Mouse (Mus musculus): ENCODE measurements around the gene Xkr8. TPM values are rescaled to one million over a fixed set of nuclear protein-coding genes. Genes with fewer than 3 reads are reported as not detected.

The Xkr8 gene
- total RNA-seq, 2 experiments from 2014 or later = 2.1 to 2.7 TPM

Other genes starting within 250 kb of the Xkr8 start
- gene Sesn2, start 222.0 kb downstream of the Xkr8 start, total RNA-seq (2021) = 1 to 10 TPM; 2.5 to 3.3 TPM
- 100 to 1,000 TPM; 301 to 320 TPM for gene Atpif1, start 198.9 kb downstream of the Xkr8 start, total RNA-seq (2021)
- gene Dnajc8, start 197.0 kb downstream of the Xkr8 start, total RNA-seq (2021) = 10 to 100 TPM; 49.4 to 57.1 TPM
- gene Ptafr, start 168.5 kb downstream of the Xkr8 start, total RNA-seq (2021) = 1 to 10 TPM; 1.6 to 2.1 TPM
- 10 to 100 TPM; 28.1 to 33.8 TPM for gene Eya3, start 93.6 kb downstream of the Xkr8 start, total RNA-seq (2021)
- gene Smpdl3b, start 24.7 kb upstream of the Xkr8 start, total RNA-seq (2021) = under 1 TPM; 0.36 to 0.94 TPM
- 10 to 100 TPM; 10.3 to 12.5 TPM for gene Rpa2, start 35.8 kb upstream of the Xkr8 start, total RNA-seq (2021)
- 1 to 10 TPM; 1.9 to 2.0 TPM for gene Themis2, start 63.8 kb upstream of the Xkr8 start, total RNA-seq (2021)
- 10 to 100 TPM; 16.8 to 20.7 TPM for gene Ppp1r8, start 110.6 kb upstream of the Xkr8 start, total RNA-seq (2021)
- 10 to 100 TPM; 31.5 to 35.0 TPM for gene Stx12, start 152.0 kb upstream of the Xkr8 start, total RNA-seq (2021)
- gene Fam76a, start 190.0 kb upstream of the Xkr8 start, total RNA-seq (2021) = 10 to 100 TPM; 32.0 to 42.2 TPM
- gene Fgr, start 241.5 kb upstream of the Xkr8 start, total RNA-seq (2021) = under 1 TPM; 0.26 to 0.39 TPM